Mouse (Mus musculus): ENCODE results near the gene Cdkn2b. TPM values are rescaled to one million over a fixed set of nuclear protein-coding genes. Genes with fewer than 3 reads are reported as not detected.

Gene Cdkn2b
- polyA plus RNA-seq, 1 experiment, result 1.5 TPM

- no peak for DNase-seq (ENCODE audit: extremely low spot score in 1 of 2, low spot score in 1 of 2)
These were observed 16.8 kb downstream of the Cdkn2b start for GRCm38 (mm10) chr4:89294091-89294485.

- DNase-seq (ENCODE audit: extremely low spot score in 1 of 2, low spot score in 1 of 2), result no peak
These were observed 17.3 kb downstream of the Cdkn2b start for GRCm38 (mm10) chr4:89293516-89293915.

- no peak for DNase-seq (ENCODE audit: extremely low spot score in 1 of 2, low spot score in 1 of 2)
These were observed 21.8 kb downstream of the Cdkn2b start for GRCm38 (mm10) chr4:89289028-89289427.

GRCm38 (mm10) chr4:89286566-89286965 is 24.3 kb downstream of the Cdkn2b start:
- no peak for DNase-seq (ENCODE audit: extremely low spot score in 1 of 2, low spot score in 1 of 2)

GRCm38 (mm10) chr4:89285688-89286087 is 25.2 kb downstream of the Cdkn2b start:
- no peak for DNase-seq (ENCODE audit: extremely low spot score in 1 of 2, low spot score in 1 of 2)

GRCm38 (mm10) chr4:89282661-89283060 is 28.2 kb downstream of the Cdkn2b start:
- no peak for DNase-seq (ENCODE audit: extremely low spot score in 1 of 2, low spot score in 1 of 2)

GRCm38 (mm10) chr4:89282036-89282566 is 28.7 kb downstream of the Cdkn2b start:
- no peak for DNase-seq (ENCODE audit: extremely low spot score in 1 of 2, low spot score in 1 of 2)

- DNase-seq (ENCODE audit: extremely low spot score in 1 of 2, low spot score in 1 of 2), result no peak
These were observed 29.6 kb downstream of the Cdkn2b start for GRCm38 (mm10) chr4:89281236-89281635.

GRCm38 (mm10) chr4:89279641-89280040 is 31.2 kb downstream of the Cdkn2b start:
- DNase-seq (ENCODE audit: extremely low spot score in 1 of 2, low spot score in 1 of 2), result no peak

GRCm38 (mm10) chr4:89277381-89277940 is 33.4 kb downstream of the Cdkn2b start:
- DNase-seq (ENCODE audit: extremely low spot score in 1 of 2, low spot score in 1 of 2), result no peak

GRCm38 (mm10) chr4:89276669-89277219 is 34.1 kb downstream of the Cdkn2b start:
- DNase-seq (ENCODE audit: extremely low spot score in 1 of 2, low spot score in 1 of 2), result no peak

GRCm38 (mm10) chr4:89275811-89276584 is 34.8 kb downstream of the Cdkn2b start:
- DNase-seq (ENCODE audit: extremely low spot score in 1 of 2, low spot score in 1 of 2), result no peak

- DNase-seq (ENCODE audit: extremely low spot score in 1 of 2, low spot score in 1 of 2), result no peak
These were observed 35.9 kb downstream of the Cdkn2b start for GRCm38 (mm10) chr4:89274829-89275548.

GRCm38 (mm10) chr4:89274006-89274405 is 36.8 kb downstream of the Cdkn2b start:
- DNase-seq (ENCODE audit: extremely low spot score in 1 of 2, low spot score in 1 of 2), result no peak

GRCm38 (mm10) chr4:89273585-89273984 is 37.3 kb downstream of the Cdkn2b start:
- DNase-seq (ENCODE audit: extremely low spot score in 1 of 2, low spot score in 1 of 2), result no peak

GRCm38 (mm10) chr4:89272961-89273540 is 37.8 kb downstream of the Cdkn2b start:
- no peak for DNase-seq (ENCODE audit: extremely low spot score in 1 of 2, low spot score in 1 of 2)

GRCm38 (mm10) chr4:89272101-89272718 is 38.6 kb downstream of the Cdkn2b start:
- DNase-seq (ENCODE audit: extremely low spot score in 1 of 2, low spot score in 1 of 2), result no peak

GRCm38 (mm10) chr4:89257768-89258167 is 53.1 kb downstream of the Cdkn2b start:
- DNase-seq (ENCODE audit: extremely low spot score in 1 of 2, low spot score in 1 of 2), result no peak

All from frontal cortex, adult 2 months (tissue).